Mouse (Mus musculus) leukemia stem cell, adult 10-12 weeks (primary cell): ENCODE data around the gene Neu2. TPM values are rescaled to one million over a fixed set of nuclear protein-coding genes. Genes with fewer than 3 reads are reported as not detected.

ENCODE experiments used
- polyA plus RNA-seq: library from polyadenylated mRNA; stranded (reverse); fragments of >175 nt; gene quantifications from 2 replicates; pipeline ENCODE4 v1.2.3, GENCODE M21; 2012; ENCODE audit warnings: low replicate concordance

Neu2 gene
- polyA plus RNA-seq = not detected in 2 replicates

DNA sequence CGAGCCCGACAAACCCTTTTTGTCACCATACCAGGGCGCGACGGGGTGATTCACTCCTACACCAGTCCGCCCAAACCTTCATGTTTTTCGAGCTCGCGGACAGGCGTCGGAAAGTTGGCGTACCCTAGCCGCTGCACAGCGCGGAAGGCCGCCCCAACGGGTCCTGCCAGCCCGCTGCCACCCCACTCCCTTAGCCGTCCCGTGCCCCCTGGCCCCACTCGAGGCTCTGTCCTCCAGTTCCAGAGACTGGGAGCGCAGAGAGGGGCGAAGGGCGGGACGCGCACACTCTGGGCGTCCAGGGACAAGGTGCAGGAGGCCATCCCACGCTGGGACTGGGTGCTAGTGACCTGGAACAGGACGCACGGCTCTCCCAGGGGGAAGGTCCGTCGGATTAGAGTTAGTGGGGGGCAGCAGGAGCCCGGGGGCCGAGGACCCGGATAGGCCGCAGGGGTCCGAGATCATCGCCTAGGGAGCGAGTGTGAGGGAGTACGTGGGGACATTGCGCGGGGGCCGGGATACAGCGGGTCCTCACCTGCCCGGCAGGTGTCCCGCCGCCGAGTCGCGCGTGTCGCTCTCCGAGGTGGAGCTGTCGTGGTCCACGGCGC is at the start of gene Neu2:
TSS of gene Neu2 (plus strand) at position 329 of the 605 bp plus-strand sequence.

GRCm38 (mm10) chr1:87469971-87470370 is 39.7 kb upstream of the Neu2 start, which contains the start of gene Snorc:
Gene Snorc, plus strand, starts transcription at chr1:87470271.

GRCm38 (mm10) chr1:87573800-87574215 is 64.1 kb downstream of the Neu2 start, which contains the start of gene Ngef:
Gene Ngef, minus strand, starts transcription at chr1:87573870.

GRCm38 (mm10) chr1:87620211-87620668 is 110.6 kb downstream of the Neu2 start, which contains the start of gene Inpp5d:
Gene Inpp5d, plus strand, starts transcription at chr1:87620312.

Other genes with a start within 250 kb of the Neu2 start
- 0.64 and 1.2 TPM in 2 replicates for gene Efhd1, start 245.5 kb upstream of the Neu2 start, polyA plus RNA-seq
- 7.8 and 11.5 TPM in 2 replicates for gene Gigyf2, start 182.9 kb upstream of the Neu2 start, polyA plus RNA-seq
- not detected in 2 replicates for gene Kcnj13, start 115.2 kb upstream of the Neu2 start, polyA plus RNA-seq
- gene Snorc, start 39.6 kb upstream of the Neu2 start, polyA plus RNA-seq = not detected in 2 replicates
- not detected in 2 replicates for gene Ngef, start 64.0 kb downstream of the Neu2 start, polyA plus RNA-seq
- 51.2 and 319 TPM in 2 replicates for gene Inpp5d, start 110.4 kb downstream of the Neu2 start, polyA plus RNA-seq
- 2.9 and 12.6 TPM in 2 replicates for gene Atg16l1, start 246.0 kb downstream of the Neu2 start, polyA plus RNA-seq